Mouse (Mus musculus): Measurements from ENCODE around the gene Oas1c. TPM values are rescaled to one million over a fixed set of nuclear protein-coding genes. Genes with fewer than 3 reads are reported as not detected.

The Oas1c gene
- polyA plus RNA-seq, 1 experiment from 2014 or later = 1.2 TPM

GRCm38 (mm10) chr5:120777478-120777877 is 34.8 kb downstream of the Oas1c start, which contains the start of gene Oas3:
Gene Oas3, minus strand, starts transcription at chr5:120777661.
- WGBS = 63% methylated on average over 9 of the region's 9 CpGs
- no peaks in the 10 kb centered on the region for H3K36me3 ChIP-seq (ENCODE audit: control insufficient read depth, insufficient read depth, low read length)
- H3K9me3 ChIP-seq (ENCODE audit: control insufficient read depth, low read length) = no peaks in the 10 kb centered on the region
- H3K4me2 ChIP-seq (replicated peaks; ENCODE audit: low read depth) = no peak within 1 kb of the TSS
- H3K4me1 ChIP-seq (replicated peaks; ENCODE audit: control insufficient read depth, insufficient read depth) = no peaks in the 10 kb centered on the region
- no peak within 1 kb of the TSS for H3K9ac ChIP-seq (ENCODE audit: low read length)
- no peak within 1 kb of the TSS for H3K27ac ChIP-seq (replicated peaks)
- TF ChIP-seq CTCF (IDR thresholded peaks at IDR 0.05; ENCODE audit: low read depth) (no peak), EP300 (optimal IDR thresholded peaks at IDR 0.05) (no peak)
- ATAC-seq (ENCODE audit: low FRiP score, low TSS enrichment) = peak; percentile 45
- no peaks in the 10 kb centered on the region for H3K27me3 ChIP-seq (ENCODE audit: control insufficient read depth, insufficient read depth, low read length)
- no peak for DNase-seq (ENCODE audit: low spot score)
- no peak within 1 kb of the TSS for H3K4me3 ChIP-seq (ENCODE audit: low read depth, low read length)

DNA sequence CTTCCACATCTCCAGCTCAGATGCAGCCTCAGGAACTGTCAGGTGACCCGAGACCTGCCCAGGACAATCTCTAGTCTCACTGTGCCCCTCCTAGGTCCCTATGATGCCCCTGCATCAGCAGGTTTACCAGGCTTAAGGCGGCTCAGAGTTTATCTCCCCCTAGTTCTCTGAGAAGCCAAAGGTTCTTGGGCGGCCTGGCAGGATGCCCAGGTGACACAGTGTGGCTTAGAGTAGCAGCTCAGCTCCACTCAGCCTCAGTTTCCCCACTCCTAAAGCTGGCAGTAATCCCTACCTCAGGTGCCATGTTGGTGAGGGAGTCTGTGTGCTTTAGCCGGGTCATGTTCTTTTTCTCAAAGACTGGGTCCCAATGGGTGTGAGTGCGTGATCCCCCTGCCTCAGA is 35.5 kb downstream of the Oas1c start:
- 63% methylated on average over 5 of the region's 5 CpGs for WGBS
- Histone ChIP-seq H3K4me2 (replicated peaks; ENCODE audit: low read depth) (no peak overlapping the region), H3K27ac (replicated peaks) (no peak overlapping the region), H3K4me1 (replicated peaks; ENCODE audit: control insufficient read depth, insufficient read depth) (no peaks in the 10 kb centered on the region), H3K9me3 (ENCODE audit: control insufficient read depth, low read length) (no peaks in the 10 kb centered on the region), H3K36me3 (ENCODE audit: control insufficient read depth, insufficient read depth, low read length) (no peaks in the 10 kb centered on the region), H3K9ac (ENCODE audit: low read length) (no peak overlapping the region), H3K27me3 (ENCODE audit: control insufficient read depth, insufficient read depth, low read length) (no peaks in the 10 kb centered on the region), H3K4me3 (ENCODE audit: low read depth, low read length) (no peak overlapping the region)
- no peak for TF ChIP-seq CTCF (IDR thresholded peaks at IDR 0.05; ENCODE audit: low read depth)
- TF ChIP-seq EP300 (optimal IDR thresholded peaks at IDR 0.05) = no peak
- ATAC-seq (ENCODE audit: low FRiP score, low TSS enrichment) (no peak), DNase-seq (ENCODE audit: low spot score) (no peak)

DNA sequence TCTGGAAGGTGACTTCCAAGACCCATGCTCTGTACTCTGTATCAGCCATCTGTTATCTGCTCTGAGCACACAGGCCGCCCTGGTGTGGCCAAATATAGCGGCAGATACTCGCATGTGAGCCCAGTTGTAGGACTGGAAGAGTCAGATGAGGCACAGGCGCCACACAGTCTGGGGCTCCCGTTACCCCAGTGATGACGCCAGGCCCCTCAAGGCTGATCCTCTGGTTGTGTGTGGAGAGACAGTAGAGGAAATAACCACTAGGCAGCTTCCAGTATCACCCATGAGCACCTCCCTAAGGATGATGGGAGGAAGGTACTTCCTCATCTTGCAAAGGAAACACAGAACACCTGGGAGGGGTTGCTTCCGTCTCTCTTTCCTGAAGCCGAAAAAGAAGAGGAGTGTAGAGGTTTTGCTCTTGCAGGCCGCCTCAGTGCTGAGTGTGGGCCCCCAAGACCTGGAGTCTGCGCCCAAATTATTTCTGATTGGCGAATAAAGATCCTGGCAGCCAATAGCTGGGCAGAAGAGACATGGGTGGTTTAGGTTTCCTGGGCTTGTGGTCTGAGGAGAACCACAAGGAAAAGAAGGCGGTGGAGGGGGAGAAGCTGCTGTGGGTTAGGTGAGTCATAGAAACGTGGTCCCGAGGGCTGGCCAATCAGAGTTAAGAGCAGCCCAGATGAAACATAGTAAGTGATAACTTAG is 36.9 kb downstream of the Oas1c start:
- no peak overlapping the region for H3K27ac ChIP-seq (replicated peaks)
- H3K9ac ChIP-seq (ENCODE audit: low read length) = no peak overlapping the region
- no peak for TF ChIP-seq CTCF (IDR thresholded peaks at IDR 0.05; ENCODE audit: low read depth)
- no peaks in the 10 kb centered on the region for H3K36me3 ChIP-seq (ENCODE audit: control insufficient read depth, insufficient read depth, low read length)
- DNase-seq (ENCODE audit: low spot score) = no peak
- WGBS = 67% methylated on average over 14 of the region's 14 CpGs
- H3K27me3 ChIP-seq (ENCODE audit: control insufficient read depth, insufficient read depth, low read length) = no peaks in the 10 kb centered on the region
- H3K4me2 ChIP-seq (replicated peaks; ENCODE audit: low read depth) = no peak overlapping the region
- ATAC-seq (ENCODE audit: low FRiP score, low TSS enrichment) = no peak
- no peak overlapping the region for H3K4me3 ChIP-seq (ENCODE audit: low read depth, low read length)
- H3K4me1 ChIP-seq (replicated peaks; ENCODE audit: control insufficient read depth, insufficient read depth) = no peaks in the 10 kb centered on the region
- no peaks in the 10 kb centered on the region for H3K9me3 ChIP-seq (ENCODE audit: control insufficient read depth, low read length)

DNA sequence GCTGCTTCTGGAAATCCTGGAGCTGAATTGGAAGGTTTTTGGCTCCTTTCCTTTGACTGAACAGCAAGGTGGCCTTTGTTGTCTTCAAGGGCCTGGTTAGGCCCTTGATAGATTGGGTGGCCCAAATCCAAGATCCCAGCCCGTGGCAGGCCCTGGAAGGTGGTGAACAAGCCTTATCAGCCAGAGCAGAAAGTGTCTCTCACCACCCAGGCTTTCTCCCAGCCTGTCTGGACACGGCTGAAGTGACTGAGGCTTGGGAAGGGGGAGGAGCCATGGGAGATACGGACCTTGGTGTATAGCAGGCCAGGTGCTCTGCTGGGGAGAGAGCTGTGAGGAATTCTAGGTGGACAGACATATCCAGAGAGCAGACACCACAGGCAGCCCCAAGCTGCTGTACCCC is 42.9 kb downstream of the Oas1c start:
- no peak overlapping the region for H3K4me2 ChIP-seq (replicated peaks; ENCODE audit: low read depth)
- no peak for ATAC-seq (ENCODE audit: low FRiP score, low TSS enrichment)
- H3K9me3 ChIP-seq (ENCODE audit: control insufficient read depth, low read length) = no peaks in the 10 kb centered on the region
- no peak overlapping the region for H3K9ac ChIP-seq (ENCODE audit: low read length)
- WGBS = 51% methylated on average over 3 of the region's 3 CpGs
- TF ChIP-seq EP300 (optimal IDR thresholded peaks at IDR 0.05) = no peak
- H3K4me3 ChIP-seq (ENCODE audit: low read depth, low read length) = no peak overlapping the region
- no peak overlapping the region for H3K27ac ChIP-seq (replicated peaks)
- no peaks in the 10 kb centered on the region for H3K27me3 ChIP-seq (ENCODE audit: control insufficient read depth, insufficient read depth, low read length)
- no peak for DNase-seq (ENCODE audit: low spot score)
- H3K4me1 ChIP-seq (replicated peaks; ENCODE audit: control insufficient read depth, insufficient read depth) = no peaks in the 10 kb centered on the region
- H3K36me3 ChIP-seq (ENCODE audit: control insufficient read depth, insufficient read depth, low read length) = no peaks in the 10 kb centered on the region

- DNase-seq (ENCODE audit: low spot score) = no peak
- Histone ChIP-seq H3K27ac (replicated peaks) (no peak overlapping the region), H3K4me3 (ENCODE audit: low read depth, low read length) (no peak overlapping the region), H3K36me3 (ENCODE audit: control insufficient read depth, insufficient read depth, low read length) (no peaks in the 10 kb centered on the region), H3K4me2 (replicated peaks; ENCODE audit: low read depth) (no peak overlapping the region), H3K9ac (ENCODE audit: low read length) (no peak overlapping the region), H3K9me3 (ENCODE audit: control insufficient read depth, low read length) (no peaks in the 10 kb centered on the region), H3K27me3 (ENCODE audit: control insufficient read depth, insufficient read depth, low read length) (no peaks in the 10 kb centered on the region), H3K4me1 (replicated peaks; ENCODE audit: control insufficient read depth, insufficient read depth) (no peaks in the 10 kb centered on the region)
- 66% methylated on average over 8 of the region's 8 CpGs for WGBS
- TF ChIP-seq CTCF (IDR thresholded peaks at IDR 0.05; ENCODE audit: low read depth) = no peak
- TF ChIP-seq EP300 (optimal IDR thresholded peaks at IDR 0.05) = no peak
- ATAC-seq (ENCODE audit: low FRiP score, low TSS enrichment) = no peak
Measured at GRCm38 (mm10) chr5:120765010-120765409, 47.3 kb downstream of the Oas1c start.

GRCm38 (mm10) chr5:120761901-120762300 is 50.4 kb downstream of the Oas1c start:
- Histone ChIP-seq H3K9me3 (ENCODE audit: control insufficient read depth, low read length) (no peaks in the 10 kb centered on the region), H3K9ac (ENCODE audit: low read length) (no peak overlapping the region), H3K4me2 (replicated peaks; ENCODE audit: low read depth) (no peak overlapping the region), H3K27me3 (ENCODE audit: control insufficient read depth, insufficient read depth, low read length) (no peaks in the 10 kb centered on the region), H3K4me1 (replicated peaks; ENCODE audit: control insufficient read depth, insufficient read depth) (no peaks in the 10 kb centered on the region), H3K27ac (replicated peaks) (no peak overlapping the region), H3K4me3 (ENCODE audit: low read depth, low read length) (no peak overlapping the region), H3K36me3 (ENCODE audit: control insufficient read depth, insufficient read depth, low read length) (no peaks in the 10 kb centered on the region)
- ATAC-seq (ENCODE audit: low FRiP score, low TSS enrichment) (0 out of 2 replicates have a peak, but pooled peaks have one; percentile 38), DNase-seq (ENCODE audit: low spot score) (no peak)
- TF ChIP-seq CTCF (IDR thresholded peaks at IDR 0.05; ENCODE audit: low read depth) = no peak
- TF ChIP-seq EP300 (optimal IDR thresholded peaks at IDR 0.05) = no peak
- 30% methylated on average over 6 of the region's 6 CpGs for WGBS
